Mouse (Mus musculus): ENCODE measurements around the gene Clec4g.

GRCm38 (mm10) chr8:3690774-3691173, 29.7 kb downstream of the Clec4g start:
- no peak for TF ChIP-seq CTCF (IDR thresholded peaks at IDR 0.05; ENCODE audit: low read depth, low read length)
- no peak for TF ChIP-seq GATA1 (IDR thresholded peaks at IDR 0.05; ENCODE audit: borderline replicate concordance, low read length)
- no peak for TF ChIP-seq POLR2AphosphoS5 (IDR thresholded peaks at IDR 0.05; ENCODE audit: insufficient replicate concordance, low read depth, low read length)
- TF ChIP-seq TAL1 (conservative IDR thresholded peaks at IDR 0.05; ENCODE audit: low read depth, low read length) = no peak
- no peak for TF ChIP-seq GATA2 (IDR thresholded peaks at IDR 0.05; ENCODE audit: borderline replicate concordance, low read depth, low read length)

Data from G1E (cell line).